Mouse (Mus musculus): ENCODE data around the gene Mief2. TPM values are rescaled to one million over a fixed set of nuclear protein-coding genes. Genes with fewer than 3 reads are reported as not detected.

The Mief2 gene
- polyA plus RNA-seq, 1 experiment, result 10.2 TPM

GRCm38 (mm10) chr11:60705255-60705654 is 22.9 kb upstream of the Mief2 start:
- no peaks in the 10 kb centered on the region for H3K9me3 ChIP-seq
- peaks cover 54% of the 10 kb centered on the region for H3K4me1 ChIP-seq
- peaks cover 62% of the 10 kb centered on the region for H3K36me3 ChIP-seq (replicated peaks; ENCODE audit: low read length)
- H3K4me3 ChIP-seq (replicated peaks), result no peak overlapping the region
- no peak for TF ChIP-seq GATA1 (IDR thresholded peaks at IDR 0.05; ENCODE audit: borderline replicate concordance, low read length)
- no peak for TF ChIP-seq FLI1 (IDR thresholded peaks at IDR 0.05; ENCODE audit: low read length)
- H3K27me3 ChIP-seq (replicated peaks), result peaks cover 15% of the 10 kb centered on the region

GRCm38 (mm10) chr11:60706076-60706475 is 22.1 kb upstream of the Mief2 start:
- no peak for TF ChIP-seq FLI1 (IDR thresholded peaks at IDR 0.05; ENCODE audit: low read length)
- no peak for TF ChIP-seq GATA1 (IDR thresholded peaks at IDR 0.05; ENCODE audit: borderline replicate concordance, low read length)
- no peak overlapping the region for H3K4me3 ChIP-seq (replicated peaks)
- peaks cover 71% of the 10 kb centered on the region for H3K36me3 ChIP-seq (replicated peaks; ENCODE audit: low read length)
- H3K9me3 ChIP-seq, result no peaks in the 10 kb centered on the region
- peaks cover 46% of the 10 kb centered on the region for H3K4me1 ChIP-seq
- peaks cover 15% of the 10 kb centered on the region for H3K27me3 ChIP-seq (replicated peaks)

GRCm38 (mm10) chr11:60706696-60707480 is 21.3 kb upstream of the Mief2 start:
- Histone ChIP-seq H3K4me3 (replicated peaks) (no peak overlapping the region), H3K9me3 (no peaks in the 10 kb centered on the region), H3K4me1 (peaks cover 38% of the 10 kb centered on the region), H3K27me3 (replicated peaks) (peaks cover 11% of the 10 kb centered on the region), H3K36me3 (replicated peaks; ENCODE audit: low read length) (peaks cover 79% of the 10 kb centered on the region)
- TF ChIP-seq GATA1 (IDR thresholded peaks at IDR 0.05; ENCODE audit: borderline replicate concordance, low read length) (no peak), FLI1 (IDR thresholded peaks at IDR 0.05; ENCODE audit: low read length) (no peak)

GRCm38 (mm10) chr11:60707672-60708071 is 20.5 kb upstream of the Mief2 start:
- Histone ChIP-seq H3K4me3 (replicated peaks) (no peak overlapping the region), H3K36me3 (replicated peaks; ENCODE audit: low read length) (peaks cover 87% of the 10 kb centered on the region), H3K9me3 (no peaks in the 10 kb centered on the region), H3K4me1 (peaks cover 30% of the 10 kb centered on the region), H3K27me3 (replicated peaks) (peaks cover 7% of the 10 kb centered on the region)
- no peak for TF ChIP-seq FLI1 (IDR thresholded peaks at IDR 0.05; ENCODE audit: low read length)
- no peak for TF ChIP-seq GATA1 (IDR thresholded peaks at IDR 0.05; ENCODE audit: borderline replicate concordance, low read length)

GRCm38 (mm10) chr11:60708631-60709030 is 19.6 kb upstream of the Mief2 start:
- Histone ChIP-seq H3K4me1 (peaks cover 21% of the 10 kb centered on the region), H3K27me3 (replicated peaks) (peaks cover 5% of the 10 kb centered on the region), H3K4me3 (replicated peaks) (no peak overlapping the region), H3K36me3 (replicated peaks; ENCODE audit: low read length) (peaks cover 96% of the 10 kb centered on the region), H3K9me3 (no peaks in the 10 kb centered on the region)
- no peak for TF ChIP-seq GATA1 (IDR thresholded peaks at IDR 0.05; ENCODE audit: borderline replicate concordance, low read length)
- TF ChIP-seq FLI1 (IDR thresholded peaks at IDR 0.05; ENCODE audit: low read length), result no peak

GRCm38 (mm10) chr11:60709481-60710465 is 18.4 kb upstream of the Mief2 start:
- H3K9me3 ChIP-seq, result no peaks in the 10 kb centered on the region
- peaks cover 98% of the 10 kb centered on the region for H3K36me3 ChIP-seq (replicated peaks; ENCODE audit: low read length)
- peaks cover 13% of the 10 kb centered on the region; the same call in 1 of the 2 replicates for H3K4me1 ChIP-seq
- H3K27me3 ChIP-seq (replicated peaks), result no peaks in the 10 kb centered on the region
- TF ChIP-seq FLI1 (IDR thresholded peaks at IDR 0.05; ENCODE audit: low read length) (no peak), GATA1 (IDR thresholded peaks at IDR 0.05; ENCODE audit: borderline replicate concordance, low read length) (no peak)
- peak overlapping the region; percentile 59 for H3K4me3 ChIP-seq (replicated peaks)

- TF ChIP-seq GATA1 (IDR thresholded peaks at IDR 0.05; ENCODE audit: borderline replicate concordance, low read length) (no peak), FLI1 (IDR thresholded peaks at IDR 0.05; ENCODE audit: low read length) (no peak)
- Histone ChIP-seq H3K36me3 (replicated peaks; ENCODE audit: low read length) (peaks cover 100% of the 10 kb centered on the region), H3K4me1 (peaks cover 13% of the 10 kb centered on the region; the same call in 1 of the 2 replicates), H3K27me3 (replicated peaks) (no peaks in the 10 kb centered on the region), H3K4me3 (replicated peaks) (no peak overlapping the region), H3K9me3 (no peaks in the 10 kb centered on the region)
Measured at GRCm38 (mm10) chr11:60711218-60711617, 17.0 kb upstream of the Mief2 start.

- peaks cover 10% of the 10 kb centered on the region; the same call in 1 of the 2 replicates for H3K4me1 ChIP-seq
- no peaks in the 10 kb centered on the region for H3K9me3 ChIP-seq
- TF ChIP-seq GATA1 (IDR thresholded peaks at IDR 0.05; ENCODE audit: borderline replicate concordance, low read length) (no peak), FLI1 (IDR thresholded peaks at IDR 0.05; ENCODE audit: low read length) (no peak)
- H3K4me3 ChIP-seq (replicated peaks), result no peak overlapping the region
- peaks cover 100% of the 10 kb centered on the region for H3K36me3 ChIP-seq (replicated peaks; ENCODE audit: low read length)
- H3K27me3 ChIP-seq (replicated peaks), result no peaks in the 10 kb centered on the region
Measured at GRCm38 (mm10) chr11:60712040-60712439, 16.2 kb upstream of the Mief2 start.

- H3K36me3 ChIP-seq (replicated peaks; ENCODE audit: low read length), result peaks cover 100% of the 10 kb centered on the region
- no peak overlapping the region for H3K4me3 ChIP-seq (replicated peaks)
- TF ChIP-seq GATA1 (IDR thresholded peaks at IDR 0.05; ENCODE audit: borderline replicate concordance, low read length) (no peak), FLI1 (IDR thresholded peaks at IDR 0.05; ENCODE audit: low read length) (no peak)
- H3K9me3 ChIP-seq, result no peaks in the 10 kb centered on the region
- H3K4me1 ChIP-seq, result peaks cover 4% of the 10 kb centered on the region; the same call in 1 of the 2 replicates
- H3K27me3 ChIP-seq (replicated peaks), result no peaks in the 10 kb centered on the region
Measured at GRCm38 (mm10) chr11:60712639-60713255, 15.5 kb upstream of the Mief2 start.

Measured in megakaryocyte, embryonic 14.5 days (primary cell).